18 mouse cellular contexts compared by ENCODE assay signal in genomic region chr3:138083073-138083637, GRCm38 (mm10). TPM values are rescaled to one million over a fixed set of nuclear protein-coding genes. Genes with fewer than 3 reads are reported as not detected.
A peak's percentile ranks its signal among the peaks of the same experiment; 100 is the strongest.
DNase-seq lines count a peak whose midpoint lies in the region; ATAC-seq lines count a peak whose summit lies in the region.
"Had no signal": no experiment of that assay in that cellular context is flagged by ENCODE, and none has a peak within 500 bp of the region (broad histone marks: within the 10 kb centered on the region; RNA-seq: fewer than 3 reads in every experiment).

No protein-coding gene starts in this region.

- no peak overlapping the region for H3K27ac ChIP-seq in forebrain, embryonic 14.5 days (ENCODE audit: low read depth, low read length)
- H3K27ac ChIP-seq in forebrain, embryonic 11.5 days (ENCODE audit: low read depth, low read length) = no peak overlapping the region
- H3K27ac ChIP-seq in heart, embryonic 14.5 days (replicated peaks in 1 of 2; ENCODE audit: control insufficient read depth in 1 of 2, insufficient read depth in 1 of 2, low read depth in 2 of 2, low read length in 2 of 2) = peak overlapping the region; percentile 70 to 78
- H3K27ac ChIP-seq: limb, embryonic 15.5 days; lung, embryonic 15.5 days had no signal

- WGBS in forebrain, embryonic 14.5 days = 90% methylated on average over 1 of the region's 1 CpGs
- 91% methylated on average over 1 of the region's 1 CpGs for WGBS in forebrain, embryonic 11.5 days
- WGBS in heart, embryonic 14.5 days = 74% methylated on average over 1 of the region's 1 CpGs

- H3K4me1 ChIP-seq in forebrain, embryonic 14.5 days (ENCODE audit: control insufficient read depth, insufficient read depth, low read length) = no peaks in the 10 kb centered on the region
- no peaks in the 10 kb centered on the region for H3K4me1 ChIP-seq in forebrain, embryonic 11.5 days (replicated peaks; ENCODE audit: control insufficient read depth, insufficient read depth, low read length)
- H3K4me1 ChIP-seq in heart, embryonic 14.5 days (ENCODE audit: control insufficient read depth in 2 of 2, insufficient read depth in 2 of 2, low read length in 2 of 2) = peaks cover 8 to 20% of the 10 kb centered on the region in 2 experiments
- H3K4me1 ChIP-seq: limb, embryonic 15.5 days had no signal

- DNase-seq in forebrain, embryonic 14.5 days (ENCODE audit: low spot score) = peak; percentile 57
- no peak for DNase-seq in forebrain, embryonic 11.5 days (ENCODE audit: low spot score)
- DNase-seq in heart, postnatal 25 days (ENCODE audit: low spot score) = no peak
- peak; percentile 52 for DNase-seq in right cerebral cortex, adult 18-20 months
- no peak for DNase-seq in right cerebral cortex, postnatal 14 days
- peak; percentile 46 for DNase-seq in right cerebral cortex, postnatal 25 days
- DNase-seq in kidney, adult 9 months = no peak
- DNase-seq: embryo, embryonic 11 days; kidney, adult 11 months; kidney, postnatal 36 days had no signal

- no peak overlapping the region for H3K4me2 ChIP-seq in forebrain, embryonic 14.5 days (ENCODE audit: low read length)
- no peak overlapping the region for H3K4me2 ChIP-seq in forebrain, embryonic 11.5 days (ENCODE audit: low read depth, low read length, severe bottlenecking)
- H3K4me2 ChIP-seq in heart, embryonic 14.5 days (ENCODE audit: low read length) = no peak overlapping the region
- H3K4me2 ChIP-seq: limb, embryonic 15.5 days; lung, embryonic 15.5 days had no signal

- ATAC-seq in forebrain, embryonic 14.5 days = peak; percentile 15; the same call in 1 of the 2 replicates
- no peak for ATAC-seq in forebrain, embryonic 11.5 days (replicated peaks; ENCODE audit: low FRiP score)
- ATAC-seq in heart, embryonic 14.5 days (ENCODE audit: insufficient number of reproducible peaks, insufficient read depth, low FRiP score, low read depth) = no peak; the same call in 1 of the 2 replicates

- no peaks in the 10 kb centered on the region for H3K27me3 ChIP-seq in forebrain, embryonic 14.5 days (replicated peaks; ENCODE audit: control insufficient read depth, insufficient read depth, low read length)
- H3K27me3 ChIP-seq in forebrain, embryonic 11.5 days (ENCODE audit: control insufficient read depth, insufficient read depth, low read length) = no peaks in the 10 kb centered on the region
- H3K27me3 ChIP-seq in heart, embryonic 14.5 days (ENCODE audit: control insufficient read depth, insufficient read depth, low read length) = no peaks in the 10 kb centered on the region
- H3K27me3 ChIP-seq: limb, embryonic 15.5 days; lung, embryonic 15.5 days had no signal

- no peaks in the 10 kb centered on the region for H3K9me3 ChIP-seq in forebrain, embryonic 14.5 days (replicated peaks; ENCODE audit: control insufficient read depth, low read length)
- H3K9me3 ChIP-seq in forebrain, embryonic 11.5 days (ENCODE audit: control insufficient read depth, low read length) = no peaks in the 10 kb centered on the region
- no peaks in the 10 kb centered on the region for H3K9me3 ChIP-seq in heart, embryonic 14.5 days (ENCODE audit: control insufficient read depth, low read length)
- H3K9me3 ChIP-seq: limb, embryonic 15.5 days; lung, embryonic 15.5 days had no signal

- intact Hi-C loops in heart, postnatal 25 days (cut with DNase I) = no loop called here

- no peaks in the 10 kb centered on the region for H3K36me3 ChIP-seq in forebrain, embryonic 14.5 days (ENCODE audit: control insufficient read depth, insufficient read depth, low read length)
- H3K36me3 ChIP-seq in forebrain, embryonic 11.5 days (ENCODE audit: control insufficient read depth, insufficient read depth, low read length) = no peaks in the 10 kb centered on the region
- peaks cover 34% of the 10 kb centered on the region for H3K36me3 ChIP-seq in heart, embryonic 14.5 days (ENCODE audit: control insufficient read depth, insufficient read depth, low read length)
- H3K36me3 ChIP-seq: limb, embryonic 15.5 days; lung, embryonic 15.5 days had no signal

- H3K9ac ChIP-seq in forebrain, embryonic 14.5 days (ENCODE audit: low read length) = no peak overlapping the region
- no peak overlapping the region for H3K9ac ChIP-seq in forebrain, embryonic 11.5 days (ENCODE audit: low read length)
- H3K9ac ChIP-seq in heart, embryonic 14.5 days (ENCODE audit: low read length) = 0 out of 2 replicates have a peak overlapping the region, but pooled peaks have one; percentile 7
- H3K9ac ChIP-seq: limb, embryonic 15.5 days; lung, embryonic 15.5 days had no signal

- H3K4me3 ChIP-seq in forebrain, embryonic 14.5 days (ENCODE audit: low read depth, low read length) = no peak overlapping the region
- no peak overlapping the region for H3K4me3 ChIP-seq in forebrain, embryonic 11.5 days (ENCODE audit: low read depth, low read length)
- no peak overlapping the region for H3K4me3 ChIP-seq in heart, embryonic 14.5 days (ENCODE audit: control insufficient read depth in 1 of 2, insufficient read depth in 1 of 2, low read depth in 1 of 2, low read length in 2 of 2)
- H3K4me3 ChIP-seq: limb, embryonic 15.5 days; lung, embryonic 15.5 days had no signal

RNA-seq across cellular contexts. Expression of gene Gm5105, which starts 16.0 kb away (rescaled TPM):
- polyA plus RNA-seq in forebrain, embryonic 14.5 days (2014; fragmentation: Nextera tagmentation; extraction: Ambion mirVana) = not detected in 2 replicates
- polyA plus RNA-seq in forebrain, embryonic 11.5 days (2014; fragmentation: Nextera tagmentation; extraction: Ambion mirVana) = not detected in 2 replicates
- polyA plus RNA-seq in heart, embryonic 14.5 days (2014; fragmentation: Nextera tagmentation; extraction: Ambion mirVana) = 0.57 and 0.89 TPM in 2 replicates
- 1 to 10 TPM; 1.3 to 1.8 TPM for total RNA-seq in heart, postnatal 25 days (2021)
- total RNA-seq: adrenal gland, adult 18-20 months; megakaryocyte, adult 5-6 weeks; neutrophil, adult 5-6 weeks had no signal
- polyA plus RNA-seq: hindbrain, embryonic 11.5 days had no signal

RNA-seq across cellular contexts. Expression of gene 1110002E22Rik, which starts 18.3 kb away (rescaled TPM):
- polyA plus RNA-seq in forebrain, embryonic 14.5 days (2014; fragmentation: Nextera tagmentation; extraction: Ambion mirVana) = 0.03 and 0.04 TPM in 2 replicates
- 0.09 TPM in 1 of 2 replicates, not detected in the other for polyA plus RNA-seq in forebrain, embryonic 11.5 days (2014; fragmentation: Nextera tagmentation; extraction: Ambion mirVana)
- 16.5 and 18.7 TPM in 2 replicates for polyA plus RNA-seq in heart, embryonic 14.5 days (2014; fragmentation: Nextera tagmentation; extraction: Ambion mirVana)
- total RNA-seq in heart, postnatal 25 days (2021) = 10 to 100 TPM; 62.6 to 64.4 TPM
- total RNA-seq: megakaryocyte, adult 5-6 weeks; monocyte, adult 5-6 weeks had no signal

Comparison
In these comparisons a context has a peak if more than half of its experiments do, and no peak if none do; other contexts are left out.
1. DNase-seq: peak in forebrain, embryonic 14.5 days (single experiment), right cerebral cortex, adult 18-20 months (single experiment) and right cerebral cortex, postnatal 25 days (single experiment); none in forebrain, embryonic 11.5 days (single experiment), heart, postnatal 25 days (single experiment), right cerebral cortex, postnatal 14 days (single experiment) and kidney, adult 9 months (single experiment).
2. H3K27ac ChIP-seq: peak in heart, embryonic 14.5 days (2 of 2); none in forebrain, embryonic 14.5 days (single experiment) and forebrain, embryonic 11.5 days (single experiment).
3. RNA of gene 1110002E22Rik, which starts 18.3 kb away (polyA plus RNA-seq): 16.5 to 18.7 TPM in heart, embryonic 14.5 days; 0.03 to 0.04 TPM in forebrain, embryonic 14.5 days and 0.09 TPM in forebrain, embryonic 11.5 days; every median in the first group is over 10 times any median in the second.